Mouse (Mus musculus) splenic B cell, adult 2 months (primary cell): ENCODE data around the gene Fam71a.

Experiments
- DNase-seq: peaks from one replicate; pipeline ENCODE4 v3.0.0-alpha.2; 2011; ENCODE audit warnings: low read depth, low spot score
- H3K27me3 ChIP-seq: 2 replicates; pipeline ENCODE4 v1.6.1; 2012; ENCODE audit warnings: mild to moderate bottlenecking, low read length, moderate library complexity, mixed read lengths; ENCODE audit not compliant: control insufficient read depth, poor library complexity, insufficient read depth, severe bottlenecking
- H3K36me3 ChIP-seq: 2 replicates; pipeline ENCODE4 v1.6.1; 2012; ENCODE audit warnings: mild to moderate bottlenecking, low read length, moderate library complexity, mixed read lengths; ENCODE audit not compliant: control insufficient read depth, poor library complexity, insufficient read depth, severe bottlenecking

Gene Fam71a

GRCm38 (mm10) chr1:191115514-191116238 is 48.9 kb downstream of the Fam71a start:
- Histone ChIP-seq H3K27me3 (no peaks in the 10 kb centered on the region), H3K36me3 (no peaks in the 10 kb centered on the region)
- DNase-seq, result no peak

- no peaks in the 10 kb centered on the region for H3K36me3 ChIP-seq
- peak; percentile 51 for DNase-seq
- no peaks in the 10 kb centered on the region for H3K27me3 ChIP-seq
Observed at GRCm38 (mm10) chr1:191114868-191115267, 49.7 kb downstream of the Fam71a start.
